Mouse (Mus musculus) testis, adult 2 months (tissue): ENCODE measurements around the gene Gpr3.

Source experiments
- CTCF ChIP-seq: fragments of 200-500 bp; IDR thresholded peaks from 2 replicates; pipeline ENCODE4 v1.5.1; 2012; ENCODE audit warnings: low read depth, mild to moderate bottlenecking, inconsistent platforms, low read length, moderate library complexity; ENCODE audit not compliant: control insufficient read depth, insufficient read depth, insufficient replicate concordance
- POLR2A ChIP-seq: fragments of 200-500 bp; IDR thresholded peaks from 2 replicates; pipeline ENCODE4 v1.6.1; 2012; ENCODE audit warnings: low read depth, mild to moderate bottlenecking, inconsistent platforms, low read length, moderate library complexity; ENCODE audit not compliant: control insufficient read depth

- TF ChIP-seq CTCF, result no peak
- no peak for TF ChIP-seq POLR2A
Measured at GRCm38 (mm10) chr4:133200343-133200742, 12.0 kb downstream of the Gpr3 start.
